Mouse (Mus musculus) small intestine, adult 2 months (tissue): ENCODE measurements around the gene C3.

Experiments used
- CTCF ChIP-seq: fragments of 200-500 bp; IDR thresholded peaks from 2 replicates; pipeline ENCODE4 v1.5.1; 2012; ENCODE audit warnings: low read depth, mild to moderate bottlenecking, control low read depth, inconsistent platforms, low read length, moderate library complexity, mixed read lengths; ENCODE audit not compliant: insufficient replicate concordance, insufficient read length; ENCODE audit errors: extremely low read depth
- POLR2A ChIP-seq: fragments of 200-500 bp; IDR thresholded peaks from 2 replicates; pipeline ENCODE4 v1.6.1; 2012; ENCODE audit warnings: low read depth, mild to moderate bottlenecking, control low read depth, inconsistent platforms, low read length, moderate library complexity

DNA sequence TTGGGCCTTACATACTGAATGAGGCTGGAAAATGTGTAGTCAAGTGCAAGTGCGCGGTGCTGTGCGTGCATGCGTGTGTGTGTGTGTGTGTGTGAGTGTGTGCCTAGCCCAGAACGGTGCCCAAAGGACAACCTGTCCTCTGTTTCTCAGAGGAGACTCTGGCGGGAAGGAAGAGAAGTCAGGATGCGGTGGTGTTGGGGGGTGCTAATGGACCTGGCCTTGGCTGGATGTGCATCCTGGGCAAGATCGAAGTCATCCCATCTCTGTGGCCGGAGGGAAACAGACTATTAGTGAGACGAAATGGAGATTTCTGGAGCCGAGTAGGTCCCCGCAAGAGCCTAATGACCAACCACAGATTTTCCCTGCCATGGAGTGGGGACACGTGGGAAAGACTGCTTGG lies 20.8 kb upstream of the C3 start:
- TF ChIP-seq CTCF (no peak), POLR2A (no peak; the same call in 1 of the 2 replicates)
